In genomic region chr4:118239960-118240689, GRCm38 (mm10) we compare ENCODE assay signal across 14 mouse cellular contexts. TPM values are rescaled to one million over a fixed set of nuclear protein-coding genes. Genes with fewer than 3 reads are reported as not detected.
DNase-seq lines count a peak whose midpoint lies in the region; ATAC-seq and TF ChIP-seq lines count a peak whose summit lies in the region.
"Had no signal": no experiment of that assay in that cellular context is flagged by ENCODE, and none has a peak within 500 bp of the region (broad histone marks: within the 10 kb centered on the region; RNA-seq: fewer than 3 reads in every experiment).

No protein-coding gene starts in this region.

- ATAC-seq in intestine, embryonic 16.5 days, result peak; percentile 95
- peak; percentile 86 for ATAC-seq in liver, embryonic 16.5 days (ENCODE audit: low read depth)
- ATAC-seq in CD4-positive, CD25-positive, alpha-beta regulatory T cell, adult 4 months, result no peak
- ATAC-seq: hindbrain, embryonic 16.5 days; midbrain, embryonic 16.5 days had no signal

- no peak overlapping the region for H3K4me3 ChIP-seq in intestine, embryonic 16.5 days (ENCODE audit: low read length)
- H3K4me3 ChIP-seq in liver, embryonic 16.5 days (ENCODE audit: low read depth, low read length), result no peak overlapping the region
- H3K4me3 ChIP-seq in left cerebral cortex, adult 2 months, result no peak overlapping the region
- H3K4me3 ChIP-seq: gastrocnemius, adult 2 months; heart, embryonic 15.5 days; limb, embryonic 15.5 days had no signal

- peaks cover 20% of the 10 kb centered on the region for H3K36me3 ChIP-seq in intestine, embryonic 16.5 days (ENCODE audit: control insufficient read depth, insufficient read depth, low read length)
- no peaks in the 10 kb centered on the region; the same call in 1 of the 2 replicates for H3K36me3 ChIP-seq in liver, embryonic 16.5 days (ENCODE audit: control insufficient read depth, insufficient read depth)

- whole genome bisulfite sequencing in intestine, embryonic 16.5 days, result 63% methylated on average over 15 of the region's 16 CpGs
- 61% methylated on average over 16 of the region's 16 CpGs for WGBS in liver, embryonic 16.5 days (ENCODE audit: insufficient replicate concordance)

- no peaks in the 10 kb centered on the region for H3K27me3 ChIP-seq in intestine, embryonic 16.5 days (replicated peaks; ENCODE audit: control insufficient read depth, insufficient read depth, low read length)
- H3K27me3 ChIP-seq in liver, embryonic 16.5 days (ENCODE audit: control insufficient read depth, insufficient read depth, low read depth, low read length), result no peaks in the 10 kb centered on the region
- H3K27me3 ChIP-seq: heart, embryonic 15.5 days; limb, embryonic 15.5 days had no signal

- intact Hi-C loops in left cerebral cortex, adult 2 months (cut with DNase I), result no loop called here
- intact Hi-C loops in heart, postnatal 10 days (cut with DNase I), result no loop called here

- no peaks in the 10 kb centered on the region for H3K9me3 ChIP-seq in intestine, embryonic 16.5 days (ENCODE audit: control insufficient read depth, low read length)
- H3K9me3 ChIP-seq in liver, embryonic 16.5 days (replicated peaks; ENCODE audit: control insufficient read depth, low read length), result no peaks in the 10 kb centered on the region
- H3K9me3 ChIP-seq: heart, embryonic 15.5 days; limb, embryonic 15.5 days had no signal

- no peak overlapping the region for H3K9ac ChIP-seq in intestine, embryonic 16.5 days (ENCODE audit: low read depth, low read length)
- no peak overlapping the region for H3K9ac ChIP-seq in liver, embryonic 16.5 days (ENCODE audit: low read depth, low read length)
- H3K9ac ChIP-seq: heart, embryonic 15.5 days; limb, embryonic 15.5 days had no signal

- peaks cover 28% of the 10 kb centered on the region for H3K4me1 ChIP-seq in intestine, embryonic 16.5 days (ENCODE audit: control insufficient read depth, insufficient read depth, low read length)
- peaks cover 4% of the 10 kb centered on the region for H3K4me1 ChIP-seq in liver, embryonic 16.5 days (ENCODE audit: control insufficient read depth, low read depth, low read length)

- peak; percentile 12 to 31 for DNase-seq in cerebellum, adult 18-20 months
- DNase-seq in cerebellum, postnatal 10 days, result no peak
- DNase-seq in kidney, postnatal 14 days, result peak; percentile 85
- DNase-seq in left cerebral cortex, adult 2 months (ENCODE audit: extremely low spot score in 1 of 2, low spot score in 2 of 2), result no peak
- no peak for DNase-seq in heart, postnatal 10 days
- DNase-seq: cerebellum, adult 11-12 months; gastrocnemius, adult 2 months had no signal

- H3K27ac ChIP-seq in intestine, embryonic 16.5 days (ENCODE audit: low read length), result peak overlapping the region; percentile 86
- peak overlapping the region; percentile 53 for H3K27ac ChIP-seq in liver, embryonic 16.5 days (ENCODE audit: low read length)
- no peak overlapping the region for H3K27ac ChIP-seq in left cerebral cortex, adult 2 months
- H3K27ac ChIP-seq: gastrocnemius, adult 2 months; heart, embryonic 15.5 days; limb, embryonic 15.5 days had no signal

- peak overlapping the region; percentile 20; the same call in 1 of the 2 replicates for H3K4me2 ChIP-seq in intestine, embryonic 16.5 days (ENCODE audit: low read depth, low read length)
- no peak overlapping the region for H3K4me2 ChIP-seq in liver, embryonic 16.5 days (ENCODE audit: low read depth, low read length)
- H3K4me2 ChIP-seq: heart, embryonic 15.5 days; limb, embryonic 15.5 days had no signal

- no peak for TF ChIP-seq CTCF in left cerebral cortex, adult 2 months (IDR thresholded peaks at IDR 0.05)

RNA-seq across cellular contexts. Expression of gene Ptprf, which starts 51.1 kb away (rescaled TPM):
- polyA plus RNA-seq in intestine, embryonic 16.5 days (2015; fragmentation: Nextera tagmentation; extraction: Ambion mirVana), result 45.8 and 54.8 TPM in 2 replicates
- 12.0 and 14.3 TPM in 2 replicates for polyA plus RNA-seq in liver, embryonic 16.5 days (2015; fragmentation: Nextera tagmentation; extraction: Ambion mirVana)
- total RNA-seq in left cerebral cortex, adult 2 months (2021), result 100 to 1,000 TPM; 118 to 119 TPM
- under 1 TPM; 0.39 to 0.65 TPM for polyA plus RNA-seq in CD4-positive, CD25-positive, alpha-beta regulatory T cell, adult 4 months (2017; shearing (Covaris generic))
- 10 to 100 TPM; 22.6 to 29.3 TPM for total RNA-seq in heart, postnatal 10 days (2021)

Comparison
In these comparisons a context has a peak if more than half of its experiments do, and no peak if none do; other contexts are left out.
1. DNase-seq: peak in cerebellum, adult 18-20 months (2 of 2) and kidney, postnatal 14 days (single experiment); none in cerebellum, postnatal 10 days (0 of 2), left cerebral cortex, adult 2 months (0 of 2) and heart, postnatal 10 days (0 of 2).